Mouse (Mus musculus) megakaryocyte-erythroid progenitor cell, adult 5-6 weeks (primary cell): Measurements from ENCODE around the gene Tha1. TPM values are rescaled to one million over a fixed set of nuclear protein-coding genes. Genes with fewer than 3 reads are reported as not detected.

ENCODE experiments used
- ATAC-seq: replicated peaks from 2 replicates; pipeline ENCODE4 v1.8.0; 2016; ENCODE audit warnings: mild to moderate bottlenecking, inconsistent platforms; ENCODE audit not compliant: severe bottlenecking, poor library complexity, low FRiP score, low TSS enrichment
- total RNA-seq, 2 experiments: library from RNA; stranded (forward) in 1 of 2; stranded (reverse) in 1 of 2; fragments of 200-1000, 215-1000 nt in 1 of 2; fragments of >200 nt in 1 of 2; fragmentation: Nextera tagmentation in 1 of 2; gene quantifications; 2 replicates each; pipeline ENCODE4 v1.2.3; 2014 to 2017

The Tha1 gene
- total RNA-seq, 2 experiments from 2014 or later = 3.8 to 4.9 TPM

GRCm38 (mm10) chr11:117886000-117886399 is 12.7 kb upstream of the Tha1 start:
- no peak for ATAC-seq

DNA sequence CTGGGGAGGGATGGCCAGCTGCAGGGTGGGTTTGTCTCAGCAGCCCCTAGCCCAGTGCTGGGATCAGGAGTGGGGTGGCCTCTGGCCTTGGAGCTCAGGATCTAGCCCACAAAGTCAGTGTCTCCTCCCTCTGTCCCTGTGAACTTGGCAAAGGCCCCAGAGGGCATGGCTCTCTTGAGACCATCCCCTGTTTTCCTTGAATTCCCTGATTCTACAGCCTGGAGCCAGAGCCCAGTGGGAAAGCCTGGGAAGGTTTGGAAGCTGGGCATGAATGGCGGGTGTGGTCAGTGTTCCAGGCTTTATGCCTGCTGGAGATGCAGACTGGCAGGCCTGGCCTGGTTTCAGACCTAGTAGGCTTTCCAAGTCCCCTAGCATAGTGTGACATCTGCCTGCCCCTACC is 8.9 kb upstream of the Tha1 start:
- no peak for ATAC-seq

DNA sequence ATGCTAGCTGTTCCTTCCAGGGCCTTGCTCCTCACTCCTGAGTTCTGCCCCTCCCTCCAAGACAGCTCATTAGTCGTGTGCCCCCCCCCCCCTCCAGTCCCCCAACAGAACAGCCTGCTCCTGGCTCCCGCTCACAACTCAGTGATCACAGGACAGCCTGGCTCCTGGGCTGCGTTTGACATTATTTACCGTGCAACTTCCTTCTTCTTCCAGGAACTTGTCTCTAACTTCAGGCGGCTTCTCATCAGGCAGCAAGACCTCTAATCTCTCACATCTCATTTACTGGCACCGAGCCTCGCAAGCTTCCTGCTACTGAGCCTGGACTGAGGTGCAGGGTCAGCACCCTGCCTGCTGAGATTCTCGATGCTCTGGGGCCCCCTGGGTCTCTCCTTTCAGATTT is 8.5 kb upstream of the Tha1 start:
- no peak for ATAC-seq

DNA sequence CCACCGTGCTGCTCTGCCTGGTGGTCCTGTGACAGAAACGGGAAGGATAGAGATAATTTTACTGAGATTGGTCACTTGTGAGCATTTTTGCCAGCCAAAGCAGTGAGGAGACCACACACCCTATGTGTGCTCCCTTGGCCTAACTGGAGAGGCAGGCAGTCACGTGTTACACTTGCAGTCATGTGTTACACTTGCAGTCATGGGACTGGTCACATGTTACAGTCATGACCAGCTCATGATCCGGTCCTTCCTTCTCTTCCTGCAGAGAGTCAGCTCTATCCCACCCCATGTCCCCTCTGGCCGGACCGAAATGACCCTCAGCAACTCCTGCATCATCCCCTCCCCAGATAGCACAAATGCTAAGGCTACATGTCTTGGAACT is 7.7 kb upstream of the Tha1 start:
- no peak for ATAC-seq

GRCm38 (mm10) chr11:117880336-117880976 is 7.2 kb upstream of the Tha1 start:
- ATAC-seq = no peak

- ATAC-seq = no peak
These were observed 6.4 kb upstream of the Tha1 start for GRCm38 (mm10) chr11:117879676-117880075.

GRCm38 (mm10) chr11:117878892-117879291 is 5.6 kb upstream of the Tha1 start:
- no peak for ATAC-seq

GRCm38 (mm10) chr11:117877917-117878745 is 4.8 kb upstream of the Tha1 start:
- peak; percentile 70 for ATAC-seq

DNA sequence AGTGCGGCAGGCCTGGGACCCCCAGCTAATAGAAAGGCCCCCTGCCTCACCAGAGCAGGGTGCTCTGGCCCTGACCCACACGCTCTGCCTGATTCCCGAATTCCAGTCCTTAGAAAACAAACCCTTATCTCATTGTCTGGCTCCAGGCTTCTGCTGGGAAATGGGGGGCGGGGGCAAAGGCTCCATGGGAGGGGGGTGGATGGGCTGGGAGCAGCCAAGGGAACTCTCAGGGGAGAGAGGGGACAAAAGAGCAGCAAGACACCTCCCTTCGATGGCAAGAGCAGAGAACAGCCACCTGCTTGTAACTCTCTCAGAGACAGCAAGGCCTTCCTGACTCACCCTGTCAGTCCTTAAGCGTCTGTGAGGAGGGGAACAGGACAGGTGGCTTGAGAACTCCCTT is 2.4 kb upstream of the Tha1 start:
- ATAC-seq = no peak

DNA sequence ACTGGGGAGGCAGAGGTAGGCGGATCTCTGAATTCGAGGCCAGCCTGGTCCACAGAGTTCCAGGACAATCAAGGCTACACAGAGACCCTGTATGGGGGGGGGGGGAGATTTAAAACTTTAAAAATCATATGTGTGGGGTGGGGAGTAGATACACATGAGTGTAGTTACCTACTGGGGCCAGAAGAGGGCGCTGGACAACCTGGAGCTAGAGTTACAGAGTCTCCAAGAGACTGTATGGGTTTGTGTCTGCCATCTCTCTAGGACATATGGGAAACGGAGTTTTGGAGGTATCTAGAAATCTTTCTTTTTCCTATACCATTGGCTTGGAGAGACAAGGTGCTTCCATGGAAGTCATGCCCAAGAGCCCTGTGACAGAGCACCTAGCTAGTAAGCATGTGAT is 1.1 kb upstream of the Tha1 start:
- no peak for ATAC-seq

DNA sequence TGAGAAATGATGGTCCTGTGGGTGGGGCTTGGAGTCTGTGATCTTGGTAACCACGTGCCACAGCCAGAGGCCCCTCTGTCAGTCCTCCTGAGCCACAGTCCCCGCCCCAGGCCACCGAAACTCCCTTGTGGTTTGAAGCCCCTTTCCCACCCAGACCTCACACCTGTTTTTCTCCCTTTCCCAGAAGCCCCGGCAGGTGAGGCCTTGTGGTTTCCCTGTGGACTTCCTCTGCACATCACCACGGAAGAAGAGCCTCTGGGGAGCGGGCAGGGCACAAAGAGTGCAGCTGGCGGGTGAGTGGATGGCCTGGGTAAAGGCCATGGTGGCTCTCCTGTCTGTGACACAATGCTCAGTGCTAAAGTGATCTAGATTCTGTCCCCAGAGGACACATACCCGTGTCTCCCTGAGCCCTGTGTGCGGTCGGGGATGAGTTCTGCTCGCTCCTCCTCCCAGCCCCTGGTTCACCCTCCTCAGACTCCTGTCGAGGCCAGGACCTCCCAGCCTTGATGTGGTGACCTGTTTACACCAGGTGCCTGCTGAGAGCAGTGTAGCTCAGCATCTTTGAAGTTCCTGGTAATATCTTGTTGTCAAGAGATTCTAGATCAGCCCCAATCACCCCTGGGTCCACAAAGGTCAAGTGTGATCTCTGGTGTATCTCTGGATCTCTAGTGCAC is 1.2 kb downstream of the Tha1 start:
- ATAC-seq = no peak

- no peak for ATAC-seq
These were observed 1.9 kb downstream of the Tha1 start for GRCm38 (mm10) chr11:117871376-117871775.

GRCm38 (mm10) chr11:117870688-117871365 is 2.5 kb downstream of the Tha1 start:
- ATAC-seq = peak; percentile 51

DNA sequence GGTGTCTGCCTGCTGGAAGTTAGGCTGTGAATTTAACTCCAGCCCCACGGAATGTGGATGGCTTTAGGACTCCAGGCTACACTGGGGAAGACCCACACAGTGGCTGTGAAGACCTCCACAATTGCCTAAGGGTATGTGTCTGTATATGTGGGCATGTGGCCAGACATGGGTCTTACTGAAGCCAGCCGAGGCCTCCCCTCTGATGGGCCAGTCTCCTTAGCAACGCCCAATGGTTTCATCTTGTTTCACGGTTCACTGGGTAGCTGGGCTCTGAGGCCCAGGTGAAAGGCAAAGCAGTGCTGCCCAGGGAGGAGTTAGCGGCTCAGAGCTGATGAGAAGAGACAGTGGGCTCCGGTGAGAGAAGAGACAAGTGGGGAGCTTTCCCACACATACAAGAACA is 7.3 kb downstream of the Tha1 start:
- no peak for ATAC-seq

GRCm38 (mm10) chr11:117864805-117865204 is 8.5 kb downstream of the Tha1 start:
- no peak for ATAC-seq

- ATAC-seq = no peak
These were observed 10.0 kb downstream of the Tha1 start for GRCm38 (mm10) chr11:117863174-117863856.

DNA sequence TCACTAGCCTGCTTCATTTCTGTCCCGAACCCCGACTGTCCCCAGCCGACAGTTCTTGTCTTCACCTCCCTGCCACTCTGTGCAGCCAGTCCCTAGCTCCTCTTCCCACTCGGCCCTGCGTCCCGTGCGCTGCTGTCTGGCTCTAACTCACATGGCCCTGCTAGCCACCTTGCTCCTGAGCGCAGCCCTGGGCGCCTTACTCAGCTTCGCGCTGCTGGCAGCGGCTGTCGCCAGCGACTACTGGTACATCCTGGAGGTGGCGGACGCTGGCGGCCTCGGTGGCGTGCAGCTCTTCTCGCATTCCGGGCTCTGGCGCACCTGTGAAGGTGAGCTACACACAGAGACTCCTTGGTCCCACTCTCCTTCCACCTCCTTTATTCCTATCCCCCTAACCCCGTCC is 12.7 kb downstream of the Tha1 start, which contains the start of gene Tmem235:
Gene Tmem235 (plus strand): TSS at position 152 of the 400 bp plus-strand sequence.
- ATAC-seq = peak; percentile 25; the same call in 1 of the 2 replicates

GRCm38 (mm10) chr11:117858392-117858791 is 14.9 kb downstream of the Tha1 start:
- no peak for ATAC-seq

DNA sequence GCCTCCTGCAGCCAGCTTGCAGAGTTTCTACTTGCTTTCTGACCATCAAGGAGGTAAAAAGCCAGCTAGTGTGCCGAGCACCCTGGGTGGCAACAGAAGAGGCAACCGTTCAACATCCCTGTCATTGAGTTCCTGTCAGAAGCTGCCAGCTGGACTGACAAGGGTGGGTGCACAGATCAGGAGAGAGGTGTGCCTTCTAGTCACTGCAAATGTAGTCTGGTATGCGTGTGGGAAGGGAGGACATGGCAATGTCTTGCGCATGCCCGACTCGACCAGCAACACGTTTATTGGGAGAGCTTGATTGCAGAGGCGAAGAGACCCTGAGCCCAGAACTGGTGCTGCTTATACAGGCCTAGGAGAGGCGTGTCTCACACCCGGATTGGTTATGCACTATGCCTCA is 15.8 kb downstream of the Tha1 start:
- ATAC-seq = no peak
